Mouse (Mus musculus) left cerebral cortex, adult 9 months (tissue): Measurements from ENCODE around the gene Gsdma.
"Not testable (repeated sequence)": the region's sequence is repeated elsewhere in the genome, so short reads cannot be mapped to it uniquely, and the experiment has no call there.

Experiments used
- DNase-seq, 2 experiments: peaks; one replicate each; pipeline ENCODE4 v3.0.0; 2022; ENCODE audit warnings: low spot score in 2 of 2

Gene Gsdma

DNA sequence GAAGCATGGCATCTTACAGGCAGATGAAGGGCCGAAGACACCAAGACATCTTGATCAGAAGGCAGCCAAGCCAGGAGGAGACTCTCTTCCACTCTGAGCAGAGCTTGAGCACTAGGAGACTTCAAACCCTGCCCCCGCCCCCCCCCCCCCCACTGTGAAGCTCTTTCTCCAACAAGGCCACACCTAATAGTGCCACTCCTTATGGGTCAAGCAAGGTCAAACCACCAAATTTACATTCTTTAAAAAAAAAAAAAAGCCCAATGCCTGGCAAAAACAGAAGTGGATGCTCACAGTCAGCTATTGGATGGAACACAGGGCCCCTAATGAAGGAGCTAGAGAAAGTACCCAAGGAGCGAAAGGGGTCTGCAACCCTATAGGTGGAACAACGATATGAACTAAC lies 16.4 kb downstream of the Gsdma start:
- not testable (repeated sequence) for DNase-seq

GRCm38 (mm10) chr11:98681186-98681585 lies 17.0 kb downstream of the Gsdma start:
- DNase-seq, result no peak

- peak; percentile 92 to 98 for DNase-seq
Observed at GRCm38 (mm10) chr11:98681786-98682745, 17.9 kb downstream of the Gsdma start, which contains the start of gene Psmd3. Gene Psmd3 (plus strand): TSS chr11:98682554.

GRCm38 (mm10) chr11:98682811-98683210 lies 18.7 kb downstream of the Gsdma start:
- no peak for DNase-seq

- no peak for DNase-seq
Observed at GRCm38 (mm10) chr11:98685642-98686041, 21.5 kb downstream of the Gsdma start.

DNA sequence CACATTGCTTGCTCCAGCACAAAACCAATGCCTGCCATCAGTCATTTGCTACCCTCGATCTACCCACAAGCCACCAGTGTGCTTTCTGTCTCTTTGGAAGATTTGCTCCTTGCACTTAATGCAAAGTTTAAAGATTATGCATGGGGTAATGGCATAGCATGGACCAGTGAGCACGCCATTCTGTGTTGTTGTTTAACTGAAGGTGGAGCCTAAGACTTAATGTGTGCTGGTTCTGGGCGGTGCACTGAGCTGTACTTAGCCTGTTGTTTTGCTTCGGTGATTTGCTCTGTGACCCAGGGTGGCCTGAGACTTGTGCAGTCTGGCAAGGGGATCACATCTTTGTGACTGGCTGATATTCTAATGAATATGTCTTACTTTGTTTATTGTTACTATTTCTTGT lies 22.8 kb downstream of the Gsdma start:
- DNase-seq, result no peak

- DNase-seq, result no peak
Observed at GRCm38 (mm10) chr11:98688009-98688408, 23.9 kb downstream of the Gsdma start.

DNA sequence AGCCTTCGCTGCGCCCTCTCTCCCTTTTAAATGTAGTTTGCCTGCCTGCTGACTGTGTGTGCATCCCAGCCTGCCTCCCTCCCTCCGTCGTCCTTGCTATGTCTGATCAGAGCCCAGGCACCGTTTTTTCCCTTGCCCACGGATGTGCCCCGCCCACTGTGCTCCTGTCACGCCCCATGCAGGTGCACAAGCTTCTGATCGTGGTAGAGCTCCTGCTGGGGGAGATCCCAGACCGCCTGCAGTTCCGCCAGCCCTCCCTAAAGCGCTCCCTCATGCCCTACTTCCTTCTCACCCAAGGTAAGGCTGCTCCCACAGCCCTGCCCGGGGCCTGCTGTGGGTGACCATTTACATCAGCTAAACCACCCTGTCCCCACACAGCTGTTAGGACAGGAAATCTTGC lies 29.1 kb downstream of the Gsdma start:
- DNase-seq, result no peak

GRCm38 (mm10) chr11:98693746-98694145 lies 29.6 kb downstream of the Gsdma start:
- DNase-seq, result no peak

DNA sequence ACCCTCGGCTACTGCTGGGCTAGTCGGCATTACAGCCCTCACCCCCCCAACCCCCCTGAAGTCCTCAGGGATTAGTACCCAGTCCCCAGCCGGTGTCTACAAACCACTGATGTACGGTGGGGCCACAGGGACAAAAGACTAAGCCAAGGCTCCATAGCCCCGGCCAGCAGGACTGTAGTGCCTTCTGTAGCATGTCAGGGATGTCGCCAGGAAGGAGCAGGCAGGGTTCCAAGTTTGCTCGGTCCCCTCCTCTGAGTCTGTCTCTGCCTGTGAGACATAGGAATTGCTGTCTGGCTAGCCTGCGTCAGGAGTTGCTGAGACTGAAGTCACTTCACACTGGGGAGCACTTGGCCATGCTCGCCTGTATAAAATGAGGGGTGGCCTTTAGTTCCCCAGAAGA lies 30.1 kb downstream of the Gsdma start:
- DNase-seq, result no peak

DNA sequence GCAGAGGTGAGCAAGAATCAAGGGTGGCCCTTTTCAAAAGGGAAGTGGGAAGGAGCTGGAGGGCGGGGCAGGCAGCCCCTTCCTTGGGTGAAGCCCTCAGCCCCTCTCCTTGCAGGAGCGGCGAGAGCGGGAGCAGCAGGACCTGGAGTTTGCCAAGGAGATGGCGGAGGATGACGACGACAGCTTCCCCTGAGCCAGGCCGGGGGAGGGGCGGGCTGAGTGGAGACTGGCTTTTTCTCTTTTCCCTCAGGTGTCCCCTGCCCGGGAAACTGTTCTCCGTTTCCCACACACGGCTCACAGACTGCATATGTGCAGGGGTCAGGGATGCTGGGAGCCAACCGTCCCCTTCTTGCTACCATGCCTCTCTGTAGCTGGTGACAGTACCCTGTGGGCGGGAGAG lies 31.3 kb downstream of the Gsdma start:
- DNase-seq, result no peak

DNA sequence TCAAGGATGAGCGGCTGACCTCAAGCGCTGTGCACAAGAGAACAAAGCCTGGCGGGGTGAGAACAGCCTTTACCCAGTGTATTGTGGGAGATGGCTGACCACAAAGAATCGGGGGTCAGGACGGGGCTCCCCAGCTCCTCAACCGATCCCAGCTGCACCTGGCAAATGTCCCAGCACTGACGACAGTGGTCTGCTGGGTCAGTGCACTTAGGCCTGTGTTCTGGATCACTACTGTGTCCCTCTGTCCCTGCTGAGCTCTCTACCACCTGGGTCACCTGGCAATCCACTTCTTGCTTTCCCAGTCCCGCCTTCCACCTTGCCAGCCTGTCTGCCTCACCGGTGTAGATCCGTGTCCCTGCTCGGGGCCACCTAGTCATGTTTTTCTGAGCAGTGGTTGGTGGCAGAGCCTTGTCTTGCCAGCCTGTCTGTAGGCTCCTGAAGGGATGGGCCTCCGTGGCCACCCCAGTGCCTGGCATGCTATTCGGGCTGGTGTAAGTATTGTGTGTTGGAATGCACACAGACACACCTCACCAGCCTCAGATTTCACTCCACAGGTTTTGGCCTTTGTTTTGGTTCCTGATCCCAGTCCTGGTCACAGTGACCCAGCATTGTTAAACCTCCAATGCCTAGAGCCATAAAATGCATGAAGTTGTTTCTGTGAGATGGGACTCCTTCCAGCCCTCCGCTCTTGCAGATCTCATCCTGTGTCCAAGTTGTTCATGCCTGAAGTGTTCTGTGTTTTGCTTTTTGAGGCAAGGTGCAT lies 32.5 kb downstream of the Gsdma start:
- DNase-seq, result no peak

GRCm38 (mm10) chr11:98697225-98697624 lies 33.1 kb downstream of the Gsdma start:
- DNase-seq, result no peak

GRCm38 (mm10) chr11:98698849-98699640 lies 34.9 kb downstream of the Gsdma start:
- no peak for DNase-seq

DNA sequence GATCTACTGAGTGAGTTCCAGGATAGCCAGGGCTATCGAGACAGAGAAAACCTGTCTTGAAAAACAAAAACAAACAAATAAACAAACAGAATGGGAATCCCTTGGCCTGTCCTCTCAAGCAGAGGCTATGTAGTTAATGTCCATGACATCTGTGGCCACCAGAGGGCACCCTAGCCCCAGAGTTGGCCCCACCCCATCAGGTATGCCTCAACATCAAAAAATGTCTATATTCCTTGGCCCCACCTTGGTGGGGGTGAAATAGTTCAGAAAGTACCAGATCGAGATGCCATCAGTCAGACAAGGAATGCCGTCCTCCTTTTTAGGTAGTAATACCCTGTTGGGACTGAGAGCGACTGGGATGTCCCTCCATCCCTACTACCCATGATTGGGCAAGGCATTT lies 35.8 kb downstream of the Gsdma start:
- peak in 1 of 2 experiments; percentile 82 for DNase-seq

- no peak for DNase-seq
Observed at GRCm38 (mm10) chr11:98701213-98701670, 37.1 kb downstream of the Gsdma start, which contains the start of gene Csf3. Gene Csf3 (plus strand): TSS chr11:98701263.

- DNase-seq, result no peak
Observed at GRCm38 (mm10) chr11:98702323-98702722, 38.2 kb downstream of the Gsdma start.

GRCm38 (mm10) chr11:98705021-98705420 lies 40.9 kb downstream of the Gsdma start:
- DNase-seq, result no peak

- DNase-seq, result no peak
Observed at GRCm38 (mm10) chr11:98707401-98708281, 43.5 kb downstream of the Gsdma start.

- no peak for DNase-seq
Observed at GRCm38 (mm10) chr11:98708282-98708956, 44.3 kb downstream of the Gsdma start.
